Mouse (Mus musculus) ovary, postnatal 14 days (tissue): ENCODE results near the gene Megf8.
"Not testable (repeated sequence)": the region's sequence is repeated elsewhere in the genome, so short reads cannot be mapped to it uniquely, and the experiment has no call there.

Experiments
- DNase-seq: peaks from one replicate; pipeline ENCODE4 v3.0.0; 2022; ENCODE audit warnings: low spot score

The Megf8 gene

DNA sequence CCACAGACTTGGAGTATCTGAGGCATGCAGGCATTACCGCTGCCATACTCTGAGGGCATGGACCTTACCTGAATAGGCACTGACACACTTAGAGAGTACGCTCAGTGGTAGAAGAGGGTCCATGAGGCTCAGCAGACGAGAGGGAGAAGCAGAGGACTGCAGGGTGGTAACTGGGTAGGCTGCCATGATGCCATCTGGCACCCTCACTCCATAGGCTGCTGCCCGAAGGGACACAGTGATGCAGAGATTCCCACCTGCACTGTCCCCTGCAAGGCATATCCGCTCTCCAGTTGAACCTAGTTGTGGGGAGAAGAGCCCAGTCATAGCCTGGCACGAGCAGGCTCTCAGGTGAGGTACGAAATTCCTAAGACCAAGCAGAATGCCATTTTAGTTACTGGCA lies 66.4 kb downstream of the Megf8 start:
- DNase-seq = no peak

DNA sequence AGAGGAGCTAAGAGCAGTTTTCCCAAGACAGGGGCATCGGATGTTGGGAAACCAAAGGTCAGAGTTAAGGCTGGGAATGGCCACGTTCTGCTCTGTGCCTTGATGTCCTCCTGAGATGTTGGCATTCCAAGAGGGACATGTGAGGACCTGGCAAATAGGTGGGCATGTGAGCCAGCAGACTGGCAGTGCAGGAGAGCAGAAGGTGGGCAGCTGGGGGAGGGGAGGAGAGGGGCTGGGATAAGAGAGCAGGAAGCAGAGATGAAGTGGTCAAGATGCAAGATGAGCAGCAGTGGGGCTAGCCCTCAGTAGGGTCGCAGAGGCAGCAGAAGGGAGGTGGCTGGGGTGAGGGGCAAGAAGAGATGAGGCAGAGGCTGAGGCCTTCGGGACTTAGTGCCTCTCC lies 66.9 kb downstream of the Megf8 start:
- DNase-seq = no peak

DNA sequence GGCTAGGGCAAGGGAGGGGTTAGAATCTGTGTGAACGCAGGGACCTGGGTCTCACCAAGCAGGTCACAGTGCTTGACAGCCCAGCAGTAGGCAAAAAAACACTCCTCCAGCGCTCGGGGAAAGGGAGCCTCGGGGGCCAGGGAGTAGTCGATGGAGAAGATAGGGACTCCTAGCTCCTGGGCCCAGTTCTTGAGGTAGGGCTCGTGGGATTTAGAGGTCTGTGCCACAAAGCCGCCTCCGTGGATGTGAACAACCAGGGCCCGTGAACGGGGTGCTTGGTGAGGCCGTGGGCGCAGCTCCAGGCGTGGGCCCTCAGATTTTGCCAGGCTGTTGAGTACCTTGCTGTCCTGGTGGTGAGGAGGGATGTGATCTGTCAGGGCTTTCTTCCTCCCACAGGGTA lies 67.4 kb downstream of the Megf8 start:
- DNase-seq = no peak

DNA sequence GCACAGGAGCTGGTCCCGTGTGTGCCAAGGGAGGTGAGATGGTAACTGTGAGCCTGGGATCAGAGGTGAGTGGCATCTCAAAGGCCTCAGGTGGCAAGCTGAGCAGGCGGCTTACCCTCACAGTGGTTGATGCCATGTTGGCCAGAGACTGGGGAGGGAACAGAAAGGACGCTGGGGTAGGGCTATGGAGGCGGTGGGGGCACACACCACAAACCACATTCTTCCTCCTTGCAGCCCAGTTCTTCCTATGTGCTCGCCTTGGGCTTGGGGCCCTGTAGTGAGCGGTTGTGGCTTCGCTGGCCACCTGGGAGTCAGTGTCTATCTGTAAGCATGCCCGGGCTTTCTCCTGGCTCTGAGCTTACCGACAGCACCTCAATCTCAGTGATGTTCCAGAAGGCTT lies 67.9 kb downstream of the Megf8 start:
- no peak for DNase-seq

DNA sequence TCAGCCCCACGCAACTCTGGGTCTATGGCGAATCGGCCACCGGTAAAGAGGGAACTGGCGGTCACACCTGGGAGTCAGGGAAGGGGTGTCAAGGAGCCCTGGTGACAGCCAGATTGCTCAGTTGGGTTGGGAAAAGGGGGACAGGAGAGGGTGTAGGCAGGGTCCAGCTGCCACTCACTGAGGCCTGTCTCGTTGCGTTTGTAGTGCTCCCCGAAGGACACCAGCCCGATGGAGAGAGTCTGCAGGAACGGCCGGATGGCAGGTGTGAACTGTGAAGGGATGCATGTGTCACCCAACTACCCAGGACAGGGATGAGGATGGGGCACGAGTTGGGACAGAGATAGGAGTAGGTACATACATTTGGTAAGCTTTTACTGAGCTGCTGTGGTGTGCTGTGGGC lies 68.3 kb downstream of the Megf8 start:
- DNase-seq = no peak

DNA sequence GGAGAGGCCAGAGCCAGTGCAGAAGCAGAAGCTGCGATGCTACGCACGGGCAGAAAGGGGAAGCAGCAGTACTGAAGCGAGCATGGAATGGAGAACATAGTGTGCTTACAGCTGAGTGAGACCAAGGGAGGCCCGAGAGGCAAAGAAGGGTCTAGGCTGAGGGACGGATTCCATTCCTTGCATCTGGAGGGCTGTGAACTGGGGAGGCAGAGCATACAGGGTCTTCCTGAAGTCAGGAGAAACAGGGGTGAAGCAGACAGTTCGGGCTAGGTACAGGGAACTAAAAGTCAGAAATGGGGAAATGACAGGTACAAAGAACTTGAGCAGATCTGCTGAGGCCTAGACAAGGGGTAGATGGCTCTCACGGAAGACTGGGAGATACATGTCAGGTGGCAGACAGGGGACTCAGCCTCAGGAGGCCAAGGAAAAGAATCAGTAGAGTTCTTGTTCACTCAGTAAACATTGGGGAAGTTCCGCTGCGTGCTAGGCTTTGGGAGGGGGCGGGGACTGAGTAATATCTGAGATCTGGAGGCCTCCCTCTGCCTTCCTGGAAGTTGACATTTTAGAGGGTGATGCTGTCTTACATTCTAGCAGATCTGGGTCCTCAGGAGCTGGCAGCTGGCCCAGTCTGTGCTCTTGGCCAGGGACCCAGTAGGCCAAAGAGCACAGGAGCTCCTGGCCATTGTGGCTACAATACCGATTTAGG lies 69.0 kb downstream of the Megf8 start:
- DNase-seq = peak; percentile 64

DNA sequence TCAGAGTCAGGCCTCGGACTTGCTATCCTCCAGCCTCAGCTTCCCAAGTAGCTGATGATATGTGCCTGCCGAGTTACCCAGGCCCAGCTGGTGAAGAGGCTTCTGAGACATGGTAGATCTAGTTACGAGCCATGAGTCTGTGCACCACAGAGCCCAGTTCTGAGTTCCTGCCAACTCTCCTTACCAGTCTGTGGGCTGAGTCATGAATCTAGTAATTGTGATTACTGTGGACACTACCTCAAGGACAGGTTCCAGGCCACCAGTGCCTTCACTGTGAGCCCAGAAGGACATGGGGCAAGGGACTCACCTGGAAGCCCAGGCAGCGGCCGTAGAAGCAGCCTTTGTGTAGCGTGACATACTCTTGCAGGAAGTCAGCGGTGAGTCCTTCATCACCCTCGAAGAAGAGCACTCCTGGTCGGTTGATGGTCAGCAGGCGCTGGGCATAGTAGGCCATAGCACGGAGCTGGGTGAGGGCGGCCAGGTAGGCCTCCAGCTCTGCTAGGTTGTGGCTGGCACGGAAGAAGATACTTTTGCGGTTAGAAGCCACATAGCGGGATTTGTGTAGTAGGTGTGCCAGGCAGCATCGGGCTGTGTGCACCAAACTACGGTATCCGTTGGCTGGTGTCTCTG lies 71.0 kb downstream of the Megf8 start:
- no peak for DNase-seq

DNA sequence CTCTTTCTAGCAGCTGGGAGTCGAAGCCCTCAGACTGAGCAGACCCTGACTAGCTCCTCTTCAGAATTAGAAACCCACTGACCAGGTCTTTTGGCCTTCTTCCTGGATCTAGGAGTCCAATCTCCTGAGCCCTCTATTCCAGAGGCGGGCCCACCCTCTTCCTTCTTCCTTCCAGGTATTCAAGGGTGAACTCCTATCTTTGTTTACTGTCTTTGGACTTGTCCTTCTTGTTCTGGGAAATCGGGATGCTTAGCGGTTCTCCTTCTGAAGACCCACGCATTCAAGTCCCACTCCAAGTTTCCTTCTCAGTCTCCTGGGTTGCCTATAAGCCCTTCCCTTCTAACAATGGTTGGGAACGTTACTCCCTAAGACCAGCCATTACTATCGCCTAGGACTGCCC lies 72.0 kb downstream of the Megf8 start:
- DNase-seq = no peak

DNA sequence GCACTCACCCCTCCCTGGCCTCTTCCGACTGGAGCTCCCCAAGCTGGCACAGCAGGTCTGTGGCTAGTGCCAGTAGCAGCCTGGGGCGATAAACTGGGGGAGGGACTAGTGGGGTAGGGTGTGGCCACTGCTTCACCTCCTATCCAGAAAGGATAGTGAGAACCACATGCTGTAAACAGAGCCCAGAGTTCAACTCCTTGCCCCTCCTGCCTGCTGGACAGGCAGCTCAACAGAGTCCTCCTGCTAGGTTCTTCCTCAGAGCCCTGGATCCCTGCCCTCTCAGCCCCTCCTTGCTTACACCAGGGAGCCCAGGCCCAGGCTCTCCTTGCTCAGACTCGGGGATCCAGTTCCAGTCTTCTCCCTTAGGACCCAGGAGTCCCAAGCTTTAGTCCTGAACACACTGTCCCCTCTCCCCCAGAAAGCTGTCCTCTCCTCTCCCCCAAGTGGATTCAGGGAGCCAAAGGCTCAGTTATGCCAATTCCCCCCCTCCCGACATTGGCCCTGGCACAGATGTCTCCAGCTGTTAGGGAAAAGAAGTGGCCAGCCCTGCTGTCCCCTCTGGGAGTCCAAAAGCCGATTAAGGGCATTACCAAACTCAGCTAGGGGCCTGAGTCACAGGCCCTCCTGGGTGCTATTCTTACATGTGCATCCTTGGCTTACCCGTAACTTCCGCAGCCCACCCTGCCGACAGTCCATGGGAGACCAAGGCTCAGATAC lies 73.2 kb downstream of the Megf8 start:
- peak; percentile 46 for DNase-seq

DNA sequence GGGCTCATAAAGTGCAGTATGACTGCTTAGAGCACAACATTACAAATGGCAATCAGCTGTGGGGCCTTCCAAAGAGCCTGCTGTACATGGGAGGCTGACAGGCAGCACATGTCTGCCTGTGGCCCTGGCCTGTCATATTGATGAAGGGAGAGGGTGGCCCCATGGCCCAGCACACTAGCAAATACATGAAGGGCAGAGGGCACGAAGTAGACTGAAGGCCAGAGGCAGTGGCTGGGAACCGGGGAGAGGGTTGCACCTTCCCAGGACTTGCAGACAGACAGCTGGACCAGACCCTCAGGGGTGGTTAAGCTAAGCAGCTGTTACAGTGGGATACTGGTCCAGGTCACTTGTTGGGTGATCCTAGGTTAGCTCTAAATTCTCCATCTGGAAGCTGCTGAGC lies 74.0 kb downstream of the Megf8 start:
- no peak for DNase-seq

DNA sequence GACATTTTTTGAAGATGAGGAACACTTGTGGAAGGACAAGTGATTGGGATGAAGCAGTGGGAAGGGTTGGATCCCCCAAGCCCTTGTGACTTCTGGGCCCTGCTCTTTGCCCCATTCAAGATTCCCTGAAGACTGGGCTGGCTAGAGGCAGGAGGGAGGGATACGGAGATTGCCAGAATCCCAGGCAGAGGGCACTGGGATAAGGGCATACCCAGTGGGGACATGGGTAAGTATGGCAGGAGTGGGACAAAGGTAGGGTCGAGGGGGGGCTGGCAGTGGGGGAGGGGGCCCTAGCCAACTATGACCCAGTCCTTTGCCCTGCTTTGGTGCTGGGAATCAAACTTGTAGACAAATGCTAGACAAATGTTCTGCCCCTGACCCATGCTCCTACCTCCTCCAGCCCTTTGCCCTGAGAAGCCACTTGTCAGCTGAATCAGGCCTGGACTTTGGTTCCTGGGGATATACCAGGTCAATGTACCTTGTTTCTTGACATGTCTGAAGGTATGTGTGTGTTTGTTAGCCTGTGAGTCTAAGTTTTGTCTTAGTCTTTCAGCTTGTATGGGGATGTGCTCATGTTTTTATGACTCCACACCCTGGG lies 75.0 kb downstream of the Megf8 start:
- DNase-seq = no peak

DNA sequence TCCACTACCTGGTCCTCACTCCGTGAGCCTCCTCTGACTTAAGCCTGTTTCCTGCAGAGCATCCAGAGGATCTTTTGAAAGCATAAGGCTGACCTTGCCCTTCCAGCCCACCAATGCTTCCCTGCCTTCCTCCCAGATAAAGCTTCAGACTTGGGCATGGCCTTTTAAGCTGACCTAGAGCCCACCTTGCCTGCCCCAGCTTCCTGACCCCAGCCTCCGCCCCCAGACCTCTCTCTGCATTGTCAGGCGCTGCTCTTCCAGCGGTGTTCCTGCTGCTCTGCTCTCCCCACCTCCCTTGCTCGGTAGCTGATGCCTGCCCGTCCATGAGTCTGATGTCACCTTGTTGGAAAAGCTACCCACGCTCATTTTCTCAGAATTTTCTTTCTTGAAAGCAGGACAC lies 75.9 kb downstream of the Megf8 start:
- no peak for DNase-seq

DNA sequence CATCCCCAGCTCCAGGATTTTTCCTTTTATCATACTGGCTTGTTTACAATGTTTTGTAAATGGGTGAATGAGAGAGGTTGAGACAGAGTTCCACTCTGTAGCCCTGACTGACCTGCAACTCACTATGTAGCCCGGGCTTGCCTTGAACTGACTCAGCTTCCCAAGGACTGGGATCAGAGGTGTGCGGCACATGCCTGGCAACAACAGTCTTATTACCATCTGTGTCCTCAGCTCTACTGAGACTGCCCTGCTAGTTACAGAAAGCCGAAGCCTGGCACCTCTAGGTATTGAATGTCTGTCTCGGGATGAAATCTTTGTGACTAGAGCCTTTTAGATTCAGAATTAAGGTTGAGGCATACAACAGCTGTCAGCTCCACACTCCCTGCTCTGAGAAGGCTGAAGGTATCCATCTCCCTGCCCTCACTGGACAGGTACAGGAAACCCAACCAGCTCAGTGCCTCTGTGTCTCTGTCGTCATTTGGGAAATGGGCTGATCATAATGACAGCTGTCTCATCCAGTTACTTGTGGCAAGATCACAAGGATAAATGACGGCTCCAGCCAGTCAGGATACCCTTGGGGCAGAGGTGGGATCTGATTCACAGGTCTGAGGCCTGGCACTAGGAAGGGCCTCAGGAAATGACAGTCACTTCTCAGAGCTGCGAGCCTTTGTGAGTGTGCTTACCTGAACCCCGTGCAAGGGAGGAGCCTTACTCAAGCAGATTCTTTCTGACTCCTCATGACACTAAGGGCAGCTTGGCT lies 76.7 kb downstream of the Megf8 start:
- DNase-seq = no peak

DNA sequence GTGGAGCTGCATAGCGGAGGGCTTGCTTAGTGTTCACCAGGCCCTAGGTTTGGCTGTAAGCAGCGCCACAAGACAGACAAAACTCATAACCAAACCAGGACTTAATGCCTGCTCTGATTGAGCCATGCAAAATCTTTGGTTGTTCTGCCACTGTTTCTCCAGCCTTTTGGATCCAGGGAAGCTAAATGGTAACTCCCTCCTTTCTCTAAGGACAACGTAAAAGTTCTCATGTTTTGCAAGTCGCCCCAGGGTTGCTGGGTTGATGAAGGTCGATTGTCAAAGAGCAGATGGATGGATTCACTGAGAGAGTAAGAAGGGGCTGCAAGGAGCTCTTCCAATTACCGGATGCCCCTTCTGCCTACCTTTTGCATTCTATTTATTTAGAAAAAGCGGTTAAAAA lies 77.8 kb downstream of the Megf8 start:
- no peak for DNase-seq

DNA sequence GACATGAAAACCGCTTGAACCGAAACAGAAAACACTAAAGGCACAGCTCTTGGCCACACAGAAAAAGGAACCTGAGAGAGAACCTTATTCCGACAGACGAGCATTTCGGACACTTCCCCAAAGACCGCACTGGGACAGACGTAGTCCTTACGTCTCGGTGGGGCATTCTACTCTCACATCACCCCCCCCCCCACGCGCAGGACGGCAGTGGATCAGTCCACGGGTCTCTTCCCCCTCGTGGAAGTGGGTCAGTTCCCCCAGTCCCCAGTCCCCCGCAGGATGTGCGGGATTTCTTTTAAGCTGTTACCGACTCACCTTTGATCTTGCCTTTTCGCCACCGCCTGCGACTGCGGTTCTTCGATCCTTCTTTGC lies 78.2 kb downstream of the Megf8 start:
- no peak for DNase-seq

DNA sequence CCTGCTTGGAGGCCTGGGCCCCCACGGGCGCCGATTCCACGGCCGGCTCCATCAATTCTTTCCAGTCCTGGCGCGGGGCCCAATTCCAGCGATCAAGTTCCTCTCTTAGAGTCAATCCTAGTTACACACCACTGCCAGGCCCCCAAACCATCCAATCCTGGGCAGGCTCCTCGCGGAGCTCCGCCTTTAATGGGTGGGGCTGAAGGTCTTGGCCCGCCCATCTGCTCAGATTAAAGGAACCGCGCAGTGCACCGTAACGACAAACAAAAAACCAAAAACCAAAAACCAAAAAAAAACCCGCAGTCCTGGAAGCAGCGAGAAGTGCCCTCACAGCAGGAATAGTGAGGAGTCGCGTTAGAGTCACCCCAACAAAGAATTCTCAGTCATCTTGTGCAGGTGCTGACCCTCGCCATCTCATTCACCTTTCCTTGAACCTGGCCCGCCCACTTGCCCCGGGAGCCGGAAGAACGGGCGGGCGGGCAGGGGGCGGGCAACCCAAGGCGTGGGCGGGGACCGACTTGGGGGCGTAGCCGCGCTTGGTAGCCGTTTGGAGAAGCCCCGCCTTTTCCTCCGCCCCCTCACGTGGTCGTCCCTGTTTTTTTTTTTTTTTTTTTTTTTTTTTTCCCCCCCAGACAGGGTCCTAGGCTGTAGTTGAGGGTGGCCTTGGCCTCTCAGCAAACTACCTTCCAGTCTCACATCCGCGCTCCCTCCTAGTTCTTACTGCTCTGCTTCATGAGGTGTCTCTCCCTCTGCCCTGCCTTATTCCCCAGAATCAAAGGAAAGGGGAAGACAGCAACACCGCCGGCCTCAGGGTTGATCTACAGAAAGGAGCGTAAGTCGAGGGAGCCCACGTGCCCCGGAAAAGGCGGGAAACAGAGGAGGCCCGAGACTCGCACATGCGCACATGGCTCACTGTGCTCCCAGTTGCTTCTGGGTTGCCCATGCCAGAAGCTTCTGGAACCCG lies 78.9 kb downstream of the Megf8 start:
- peak; percentile 93 for DNase-seq

DNA sequence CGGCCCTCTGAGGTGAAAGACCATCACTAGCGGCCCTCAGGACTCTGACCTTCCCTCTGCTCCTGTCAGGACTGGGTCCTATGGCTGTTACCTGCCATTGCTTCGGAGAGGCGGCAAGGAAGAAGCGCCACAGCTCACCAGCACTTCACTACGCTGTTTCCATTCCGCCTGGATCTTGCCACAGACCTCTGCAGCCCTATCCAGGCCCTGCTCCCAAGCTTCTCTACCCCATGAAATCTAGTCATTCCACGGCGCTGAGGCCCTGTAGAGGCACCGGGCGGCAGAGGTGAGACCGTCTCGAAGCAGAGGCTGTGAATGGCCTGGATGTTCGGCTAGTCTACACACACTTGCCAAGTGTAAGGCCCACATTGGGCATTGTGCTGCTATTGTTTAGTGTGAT lies 79.7 kb downstream of the Megf8 start:
- no peak for DNase-seq

DNA sequence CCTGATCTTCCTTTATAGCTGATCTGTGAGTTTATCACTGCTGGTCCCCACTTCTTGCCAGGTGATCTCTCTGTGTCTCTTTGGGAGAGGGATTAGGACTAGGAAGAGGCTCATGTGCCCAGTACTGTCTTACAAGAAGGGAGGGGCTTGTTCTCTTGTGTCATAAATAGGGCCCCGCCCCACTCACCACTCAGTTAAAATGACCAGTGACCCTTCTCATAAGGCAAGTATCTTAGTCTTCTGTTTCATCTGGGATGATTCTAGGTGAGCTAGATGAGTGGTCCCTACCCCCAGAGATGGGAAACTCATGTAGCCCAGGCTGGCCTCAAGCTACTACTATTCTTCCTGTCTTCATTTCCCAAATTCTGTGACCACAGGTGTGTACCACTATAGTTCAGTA lies 81.6 kb downstream of the Megf8 start, which contains the start of gene Lipe:
Gene Lipe (minus strand): TSS at position 101 of the 400 bp plus-strand sequence.
- DNase-seq = no peak

DNA sequence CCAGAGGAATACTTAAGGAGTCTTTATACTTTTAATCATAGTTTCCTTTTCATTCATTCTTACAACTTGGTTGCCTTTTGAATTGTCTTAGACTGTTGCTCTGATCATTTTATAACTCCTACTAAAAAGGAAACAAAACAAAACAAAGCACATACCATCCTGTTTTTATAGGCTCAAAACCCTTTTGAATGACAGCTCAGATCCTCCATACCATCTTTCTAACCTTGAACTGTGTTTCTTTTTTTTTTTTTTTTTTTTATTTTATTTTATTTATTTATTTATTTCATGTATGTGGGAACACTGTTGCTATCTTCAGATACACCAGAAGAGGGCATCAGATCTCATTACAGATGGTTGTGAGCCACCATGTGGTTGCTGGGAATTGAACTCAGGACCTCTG lies 82.1 kb downstream of the Megf8 start:
- DNase-seq = not testable (repeated sequence)

DNA sequence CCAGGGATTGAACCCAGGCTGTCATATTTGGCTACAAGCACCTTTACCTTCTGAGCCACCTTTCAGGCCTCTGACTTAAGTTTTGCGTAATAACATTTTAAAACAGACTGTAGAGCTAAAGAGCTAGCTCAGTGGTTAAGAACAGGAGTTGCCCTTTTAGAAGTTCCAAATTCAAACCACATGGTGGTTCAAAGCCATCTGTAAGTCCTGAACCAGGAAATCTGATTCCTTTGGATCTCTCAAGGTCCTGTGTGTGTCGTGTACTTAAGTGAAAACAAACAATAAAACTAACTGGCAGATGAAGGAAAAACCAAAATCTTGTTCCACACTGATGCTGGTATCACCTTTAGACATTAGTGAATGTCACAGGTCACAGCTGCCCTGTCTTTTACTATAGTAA lies 84.6 kb downstream of the Megf8 start:
- no peak for DNase-seq

DNA sequence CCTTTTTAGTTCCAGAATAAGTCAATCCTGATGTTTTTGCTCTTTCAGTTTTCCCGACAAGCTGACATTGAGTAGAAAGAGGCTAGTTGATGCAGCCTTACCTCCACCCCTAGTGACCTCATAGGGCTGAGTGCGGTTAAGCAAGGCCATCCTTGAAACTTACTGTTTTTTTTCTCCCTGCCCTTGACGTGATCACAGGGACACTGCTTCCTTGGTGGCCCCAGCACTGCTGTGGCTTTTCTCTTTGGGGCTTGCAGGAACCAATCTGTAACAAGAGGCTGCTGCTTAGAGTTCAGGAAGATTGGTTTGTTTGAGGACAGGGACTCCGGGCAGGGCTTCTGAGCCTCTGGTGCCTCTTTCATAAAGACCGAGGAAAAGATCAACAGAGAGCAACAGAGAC lies 85.0 kb downstream of the Megf8 start:
- no peak for DNase-seq
